Mouse (Mus musculus) liver, embryonic 16.5 days (tissue): ENCODE results near the gene Nfe2l1. TPM values are rescaled to one million over a fixed set of nuclear protein-coding genes. Genes with fewer than 3 reads are reported as not detected.
A peak's percentile ranks its signal among the peaks of the same experiment; 100 is the strongest.
"Not testable (repeated sequence)": the region's sequence is repeated elsewhere in the genome, so short reads cannot be mapped to it uniquely, and the experiment has no call there.

Experiments used
- ATAC-seq: fragments of 200-750 bp; cut with Nextera tagmentation; 2 replicates; pipeline ENCODE4 v1.8.0; 2017; ENCODE audit warnings: low read depth, mild to moderate bottlenecking, moderate number of reproducible peaks, moderate library complexity
- H3K27ac ChIP-seq: fragments of 300-500 bp; sonication (generic); 2 replicates; pipeline ENCODE4 v1.5.1; 2014; ENCODE audit warnings: mild to moderate bottlenecking, low read length
- H3K27me3 ChIP-seq: fragments of 300-500 bp; sonication (generic); 2 replicates; pipeline ENCODE4 v1.6.1; 2014; ENCODE audit warnings: low read depth, low read length, mixed read lengths; ENCODE audit not compliant: control insufficient read depth, insufficient read depth
- H3K36me3 ChIP-seq: fragments of 300-500 bp; sonication (generic); 2 replicates; pipeline ENCODE4 v1.6.1; 2014; ENCODE audit warnings: mild to moderate bottlenecking; ENCODE audit not compliant: control insufficient read depth, insufficient read depth
- H3K4me1 ChIP-seq: fragments of 300-500 bp; sonication (generic); 2 replicates; pipeline ENCODE4 v1.6.1; 2014; ENCODE audit warnings: low read depth, low read length, mixed read lengths; ENCODE audit not compliant: control insufficient read depth
- H3K4me2 ChIP-seq: fragments of 300-500 bp; sonication (generic); 2 replicates; pipeline ENCODE4 v1.6.1; 2014; ENCODE audit warnings: low read depth, low read length, mixed read lengths
- H3K4me3 ChIP-seq: fragments of 300-500 bp; sonication (generic); 2 replicates; pipeline ENCODE4 v1.5.1; 2014; ENCODE audit warnings: low read depth, mild to moderate bottlenecking, low read length
- H3K9ac ChIP-seq: fragments of 300-500 bp; sonication (generic); 2 replicates; pipeline ENCODE4 v1.6.1; 2014; ENCODE audit warnings: low read depth, low read length
- H3K9me3 ChIP-seq: fragments of 300-500 bp; sonication (generic); replicated peaks from 2 replicates; pipeline ENCODE4 v1.6.1; 2016; ENCODE audit warnings: low read length; ENCODE audit not compliant: control insufficient read depth
- WGBS: fragments of 180-500 bp; shearing (Covaris S2); extraction: QIAGEN DNeasy Blood & Tissue Kit; methylation state at CpG from one replicate; pipeline ENCODE4 v1.1.7; 2014; ENCODE audit not compliant: insufficient replicate concordance; 5-methylcytosine and 5-hydroxymethylcytosine counted together
- polyA plus RNA-seq: library from polyadenylated mRNA; unstranded; fragments of >200 nt; fragmentation: Nextera tagmentation; extraction: Ambion mirVana; gene quantifications from 2 replicates; pipeline ENCODE4 v1.2.1, GENCODE M21; 2015

Gene Nfe2l1
- polyA plus RNA-seq, 1 experiment from 2014 or later = 20.1 TPM

GRCm38 (mm10) chr11:96786731-96787450, 42.9 kb downstream of the Nfe2l1 start:
- H3K4me2 ChIP-seq = no peak overlapping the region
- no peaks in the 10 kb centered on the region for H3K36me3 ChIP-seq
- no peak overlapping the region for H3K27ac ChIP-seq
- no peaks in the 10 kb centered on the region for H3K9me3 ChIP-seq
- no peaks in the 10 kb centered on the region for H3K27me3 ChIP-seq
- H3K9ac ChIP-seq = no peak overlapping the region
- H3K4me1 ChIP-seq = peaks cover 9% of the 10 kb centered on the region
- 61% methylated on average over 9 of the region's 9 CpGs for WGBS
- ATAC-seq = no peak
- no peak overlapping the region for H3K4me3 ChIP-seq

- H3K27ac ChIP-seq, H3K4me2 ChIP-seq, H3K9me3 ChIP-seq, H3K9ac ChIP-seq, H3K4me3 ChIP-seq, ATAC-seq, H3K27me3 ChIP-seq, H3K36me3 ChIP-seq, H3K4me1 ChIP-seq: not testable (repeated sequence)
- WGBS = 13% methylated on average over 7 of the region's 7 CpGs
Measured at GRCm38 (mm10) chr11:96784847-96785246, 44.9 kb downstream of the Nfe2l1 start.

GRCm38 (mm10) chr11:96781425-96781824, 48.3 kb downstream of the Nfe2l1 start:
- no peak overlapping the region for H3K4me3 ChIP-seq
- no peaks in the 10 kb centered on the region for H3K36me3 ChIP-seq
- H3K4me1 ChIP-seq = peaks cover 11% of the 10 kb centered on the region
- H3K9me3 ChIP-seq = no peaks in the 10 kb centered on the region
- H3K27ac ChIP-seq = no peak overlapping the region
- H3K9ac ChIP-seq = no peak overlapping the region
- WGBS = 46% methylated on average over 2 of the region's 2 CpGs
- H3K4me2 ChIP-seq = no peak overlapping the region
- ATAC-seq = no peak
- no peaks in the 10 kb centered on the region for H3K27me3 ChIP-seq

- 67% methylated on average over 5 of the region's 5 CpGs for WGBS
- no peak overlapping the region for H3K4me3 ChIP-seq
- no peak for ATAC-seq
- no peak overlapping the region for H3K9ac ChIP-seq
- no peaks in the 10 kb centered on the region for H3K9me3 ChIP-seq
- H3K36me3 ChIP-seq = no peaks in the 10 kb centered on the region
- H3K27me3 ChIP-seq = no peaks in the 10 kb centered on the region
- H3K27ac ChIP-seq = no peak overlapping the region
- H3K4me2 ChIP-seq = no peak overlapping the region
- peaks cover 13% of the 10 kb centered on the region for H3K4me1 ChIP-seq
Measured at GRCm38 (mm10) chr11:96780306-96780705, 49.5 kb downstream of the Nfe2l1 start.

- H3K27ac ChIP-seq = peak overlapping the region; percentile 89
- H3K4me1 ChIP-seq = peaks cover 13% of the 10 kb centered on the region
- H3K9ac ChIP-seq = peak overlapping the region; percentile 70
Measured at GRCm38 (mm10) chr11:96778061-96778627, 51.6 kb downstream of the Nfe2l1 start.

GRCm38 (mm10) chr11:96776968-96777962, 52.5 kb downstream of the Nfe2l1 start, which contains the start of gene Snx11:
Gene Snx11, minus strand, starts transcription at chr11:96777559.
- no peaks in the 10 kb centered on the region for H3K27me3 ChIP-seq
- peak within 1 kb of the TSS; percentile 89 for H3K27ac ChIP-seq
- peak within 1 kb of the TSS; percentile 88 for H3K4me2 ChIP-seq
- H3K36me3 ChIP-seq = peaks cover 2% of the 10 kb centered on the region; the same call in 1 of the 2 replicates
- H3K9me3 ChIP-seq = no peaks in the 10 kb centered on the region
- peak; percentile 100 for ATAC-seq
- WGBS = 1% methylated on average over 59 of the region's 59 CpGs
- H3K4me1 ChIP-seq = peaks cover 13% of the 10 kb centered on the region
- peak within 1 kb of the TSS; percentile 73 for H3K4me3 ChIP-seq
- peak within 1 kb of the TSS; percentile 70 for H3K9ac ChIP-seq

More at GRCm38 (mm10) chr11:96778061-96778627, 51.6 kb downstream of the Nfe2l1 start:
- H3K27me3 ChIP-seq, H3K9me3 ChIP-seq, ATAC-seq, H3K36me3 ChIP-seq: not testable (repeated sequence)
- Histone ChIP-seq H3K4me3 (peak overlapping the region; percentile 73), H3K4me2 (peak overlapping the region; percentile 88)
- 59% methylated on average over 10 of the region's 10 CpGs for WGBS

- Histone ChIP-seq H3K9ac (no peak overlapping the region), H3K36me3 (peaks cover 9% of the 10 kb centered on the region), H3K27ac (no peak overlapping the region), H3K27me3 (no peaks in the 10 kb centered on the region), H3K9me3 (no peaks in the 10 kb centered on the region), H3K4me2 (peak overlapping the region; percentile 88; the same call in 1 of the 2 replicates), H3K4me1 (peaks cover 13% of the 10 kb centered on the region), H3K4me3 (peak overlapping the region; percentile 73; the same call in 1 of the 2 replicates)
- WGBS = 48% methylated on average over 3 of the region's 3 CpGs
- ATAC-seq = no peak
Measured at GRCm38 (mm10) chr11:96776068-96776467, 53.7 kb downstream of the Nfe2l1 start.

- no peak overlapping the region for H3K27ac ChIP-seq
- peaks cover 13% of the 10 kb centered on the region for H3K4me1 ChIP-seq
- WGBS = 66% methylated on average over 7 of the region's 7 CpGs
- no peaks in the 10 kb centered on the region for H3K9me3 ChIP-seq
- no peak for ATAC-seq
- no peak overlapping the region for H3K4me3 ChIP-seq
- no peak overlapping the region for H3K4me2 ChIP-seq
- H3K27me3 ChIP-seq = no peaks in the 10 kb centered on the region
- H3K36me3 ChIP-seq = peaks cover 9% of the 10 kb centered on the region
- no peak overlapping the region for H3K9ac ChIP-seq
Measured at GRCm38 (mm10) chr11:96775665-96776064, 54.1 kb downstream of the Nfe2l1 start.
